Mouse (Mus musculus): ENCODE data around the gene Nedd9. TPM values are rescaled to one million over a fixed set of nuclear protein-coding genes. Genes with fewer than 3 reads are reported as not detected.

Nedd9 gene
- total and polyA plus RNA-seq, 3 experiments = 15.2 to 28.9 (median 26.7) TPM

- Histone ChIP-seq H3K4me1 (ENCODE audit: control insufficient read depth, insufficient read depth, low read length) (no peaks in the 10 kb centered on the region; the same call in 1 of the 2 replicates), H3K4me3 (no peak overlapping the region), H3K27me3 (ENCODE audit: control insufficient read depth, insufficient read depth, low read length) (no peaks in the 10 kb centered on the region), H3K27ac (no peak overlapping the region), H3K36me3 (ENCODE audit: control insufficient read depth, insufficient read depth, low read length) (no peaks in the 10 kb centered on the region), H3K79me2 (replicated peaks; ENCODE audit: control insufficient read depth, insufficient read depth, low read length) (no peaks in the 10 kb centered on the region), H3K9ac (ENCODE audit: low read depth, low read length) (no peak overlapping the region)
- DNase-seq = peak; percentile 75 to 86
- WGBS = 66% methylated on average over 10 of the region's 10 CpGs
- intact Hi-C loops (cut with DNase I) = loop anchor here (1.0 to 2.0 kb wide), 4 partner anchors 19 to 270 kb away; no protein-coding TSS in a partner anchor
- TF ChIP-seq POLR2A (IDR thresholded peaks at IDR 0.05; ENCODE audit: insufficient read depth, low read depth, low read length) = no peak
- peak; percentile 93 for TF ChIP-seq CTCF (IDR thresholded peaks at IDR 0.05)
- TF ChIP-seq EP300 (IDR thresholded peaks at IDR 0.05; ENCODE audit: insufficient read depth, low read depth, low read length) = peak; percentile 79
Measured at GRCm38 (mm10) chr13:41302716-41303115, 184.4 kb downstream of the Nedd9 start.

DNA sequence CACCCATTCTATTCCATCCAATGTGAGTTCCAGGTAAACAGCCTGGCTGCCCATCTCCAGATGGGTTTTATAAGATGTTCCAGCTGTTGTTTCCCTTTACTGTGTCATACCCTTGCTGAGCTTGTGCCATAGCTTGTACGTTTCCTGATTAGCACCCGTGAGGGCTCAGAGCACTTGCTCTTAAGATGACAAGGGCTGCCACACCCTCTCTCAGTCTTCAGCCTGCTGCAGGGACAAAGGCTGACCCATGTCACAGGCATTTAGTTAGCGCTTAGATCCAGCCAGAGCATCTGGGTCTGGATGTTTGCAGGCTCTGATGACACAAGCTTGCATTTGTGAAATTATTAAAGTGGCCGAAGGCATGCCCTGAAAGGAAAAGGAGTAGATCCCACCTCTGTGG lies 187.1 kb downstream of the Nedd9 start:
- Histone ChIP-seq H3K27ac (no peak overlapping the region), H3K27me3 (ENCODE audit: control insufficient read depth, insufficient read depth, low read length) (no peaks in the 10 kb centered on the region), H3K4me3 (no peak overlapping the region), H3K9ac (ENCODE audit: low read depth, low read length) (no peak overlapping the region), H3K36me3 (ENCODE audit: control insufficient read depth, insufficient read depth, low read length) (no peaks in the 10 kb centered on the region), H3K79me2 (replicated peaks; ENCODE audit: control insufficient read depth, insufficient read depth, low read length) (no peaks in the 10 kb centered on the region), H3K4me1 (ENCODE audit: control insufficient read depth, insufficient read depth, low read length) (peaks cover 3% of the 10 kb centered on the region)
- 41% methylated on average over 4 of the region's 4 CpGs for WGBS
- DNase-seq = no peak
- TF ChIP-seq EP300 (IDR thresholded peaks at IDR 0.05; ENCODE audit: insufficient read depth, low read depth, low read length) (no peak), CTCF (IDR thresholded peaks at IDR 0.05) (no peak), POLR2A (IDR thresholded peaks at IDR 0.05; ENCODE audit: insufficient read depth, low read depth, low read length) (no peak)
- intact Hi-C loops (cut with DNase I) = no loop called here

GRCm38 (mm10) chr13:41298996-41299395 lies 188.2 kb downstream of the Nedd9 start:
- no peaks in the 10 kb centered on the region for H3K79me2 ChIP-seq (replicated peaks; ENCODE audit: control insufficient read depth, insufficient read depth, low read length)
- H3K27ac ChIP-seq = no peak overlapping the region
- 59% methylated on average over 5 of the region's 5 CpGs for WGBS
- no peak overlapping the region for H3K4me3 ChIP-seq
- intact Hi-C loops (cut with DNase I) = no loop called here
- H3K27me3 ChIP-seq (ENCODE audit: control insufficient read depth, insufficient read depth, low read length) = no peaks in the 10 kb centered on the region
- H3K9ac ChIP-seq (ENCODE audit: low read depth, low read length) = no peak overlapping the region
- H3K36me3 ChIP-seq (ENCODE audit: control insufficient read depth, insufficient read depth, low read length) = no peaks in the 10 kb centered on the region
- TF ChIP-seq POLR2A (IDR thresholded peaks at IDR 0.05; ENCODE audit: insufficient read depth, low read depth, low read length) = no peak
- H3K4me1 ChIP-seq (ENCODE audit: control insufficient read depth, insufficient read depth, low read length) = peaks cover 3% of the 10 kb centered on the region
- DNase-seq = no peak

DNA sequence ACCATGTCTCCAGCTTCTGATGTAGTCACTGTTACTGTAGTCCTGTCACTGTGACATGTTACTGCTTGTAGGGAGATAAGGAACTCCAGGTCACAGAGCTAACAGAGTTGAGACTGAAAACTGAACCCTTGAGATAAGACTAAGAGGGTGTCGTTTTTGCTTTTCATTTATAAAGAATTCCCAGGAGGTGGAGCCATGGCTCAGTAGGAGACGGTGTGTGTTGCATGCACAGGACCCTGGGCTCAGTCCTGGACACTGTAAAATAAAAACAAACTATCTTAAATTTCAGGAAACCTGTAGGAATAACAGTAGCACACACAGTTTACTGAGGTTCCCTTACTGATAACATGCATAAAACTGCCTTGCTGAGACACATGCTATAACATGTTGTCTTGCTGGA lies 188.6 kb downstream of the Nedd9 start:
- DNase-seq = no peak
- H3K4me1 ChIP-seq (ENCODE audit: control insufficient read depth, insufficient read depth, low read length) = peaks cover 3% of the 10 kb centered on the region
- peak; percentile 20; the same call in 1 of the 2 replicates for TF ChIP-seq CTCF (IDR thresholded peaks at IDR 0.05)
- no peak for TF ChIP-seq EP300 (IDR thresholded peaks at IDR 0.05; ENCODE audit: insufficient read depth, low read depth, low read length)
- WGBS = 16% methylated on average over 2 of the region's 2 CpGs
- no peak overlapping the region for H3K27ac ChIP-seq
- no peaks in the 10 kb centered on the region for H3K36me3 ChIP-seq (ENCODE audit: control insufficient read depth, insufficient read depth, low read length)
- intact Hi-C loops (cut with DNase I) = no loop called here
- no peaks in the 10 kb centered on the region for H3K79me2 ChIP-seq (replicated peaks; ENCODE audit: control insufficient read depth, insufficient read depth, low read length)
- H3K9ac ChIP-seq (ENCODE audit: low read depth, low read length) = no peak overlapping the region
- H3K4me3 ChIP-seq = no peak overlapping the region
- no peaks in the 10 kb centered on the region for H3K27me3 ChIP-seq (ENCODE audit: control insufficient read depth, insufficient read depth, low read length)

DNA sequence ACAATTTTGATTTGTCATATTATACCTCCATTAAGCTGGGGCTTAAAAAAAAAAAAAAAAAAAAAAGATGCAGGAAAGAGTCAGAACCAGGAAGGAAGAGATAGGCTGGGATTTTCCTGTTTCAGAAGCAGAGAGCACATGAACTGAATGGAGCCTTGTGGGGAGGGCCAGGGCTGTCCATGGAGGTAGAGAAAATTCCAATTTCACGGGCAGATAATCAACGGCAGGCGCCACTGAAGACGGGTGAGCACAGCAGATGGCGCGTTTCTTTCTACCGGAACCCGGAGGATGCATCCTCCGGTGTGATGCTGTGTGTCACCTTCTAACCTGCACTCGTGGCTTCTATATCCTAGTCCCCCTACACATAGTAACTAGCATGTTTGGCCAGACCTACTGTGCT lies 190.8 kb downstream of the Nedd9 start:
- TF ChIP-seq EP300 (IDR thresholded peaks at IDR 0.05; ENCODE audit: insufficient read depth, low read depth, low read length) (no peak), CTCF (IDR thresholded peaks at IDR 0.05) (no peak), POLR2A (IDR thresholded peaks at IDR 0.05; ENCODE audit: insufficient read depth, low read depth, low read length) (no peak)
- WGBS = 47% methylated on average over 10 of the region's 10 CpGs
- intact Hi-C loops (cut with DNase I) = no loop called here
- no peak overlapping the region for H3K4me3 ChIP-seq
- H3K27me3 ChIP-seq (ENCODE audit: control insufficient read depth, insufficient read depth, low read length) = no peaks in the 10 kb centered on the region
- no peaks in the 10 kb centered on the region for H3K79me2 ChIP-seq (replicated peaks; ENCODE audit: control insufficient read depth, insufficient read depth, low read length)
- H3K9ac ChIP-seq (ENCODE audit: low read depth, low read length) = no peak overlapping the region
- H3K36me3 ChIP-seq (ENCODE audit: control insufficient read depth, insufficient read depth, low read length) = no peaks in the 10 kb centered on the region
- H3K27ac ChIP-seq = peak overlapping the region; percentile 87
- no peak for DNase-seq
- peaks cover 3% of the 10 kb centered on the region for H3K4me1 ChIP-seq (ENCODE audit: control insufficient read depth, insufficient read depth, low read length)

- H3K36me3 ChIP-seq (ENCODE audit: control insufficient read depth, insufficient read depth, low read length) = no peaks in the 10 kb centered on the region
- no peaks in the 10 kb centered on the region for H3K79me2 ChIP-seq (replicated peaks; ENCODE audit: control insufficient read depth, insufficient read depth, low read length)
- no peaks in the 10 kb centered on the region for H3K27me3 ChIP-seq (ENCODE audit: control insufficient read depth, insufficient read depth, low read length)
- H3K4me1 ChIP-seq (ENCODE audit: control insufficient read depth, insufficient read depth, low read length) = peaks cover 3% of the 10 kb centered on the region
- TF ChIP-seq POLR2A (IDR thresholded peaks at IDR 0.05; ENCODE audit: insufficient read depth, low read depth, low read length) (0 out of 2 replicates have a peak, but pooled peaks have one; percentile 27), CTCF (IDR thresholded peaks at IDR 0.05) (no peak), EP300 (IDR thresholded peaks at IDR 0.05; ENCODE audit: insufficient read depth, low read depth, low read length) (0 out of 2 replicates have a peak, but pooled peaks have one; percentile 29)
- intact Hi-C loops (cut with DNase I) = no loop called here
- WGBS = 44% methylated on average over 6 of the region's 6 CpGs
- H3K4me3 ChIP-seq = no peak overlapping the region
- peak; percentile 41 to 45 for DNase-seq
- no peak overlapping the region for H3K9ac ChIP-seq (ENCODE audit: low read depth, low read length)
- peak overlapping the region; percentile 87 for H3K27ac ChIP-seq
Measured at GRCm38 (mm10) chr13:41295886-41296285, 191.3 kb downstream of the Nedd9 start.
